Mouse (Mus musculus) common myeloid progenitor, adult 5-6 weeks (primary cell): ENCODE results near the gene Entpd6. TPM values are rescaled to one million over a fixed set of nuclear protein-coding genes. Genes with fewer than 3 reads are reported as not detected.
A peak's percentile ranks its signal among the peaks of the same experiment; 100 is the strongest.

Experiments
- ATAC-seq: replicated peaks from 2 replicates; pipeline ENCODE4 v1.8.0; 2016; ENCODE audit warnings: low read depth, mild to moderate bottlenecking, moderate TSS enrichment, inconsistent platforms; ENCODE audit not compliant: poor library complexity, severe bottlenecking
- total RNA-seq: library from RNA; stranded (forward); fragments of 200-1000, 187-1606 nt; gene quantifications from 2 replicates; pipeline ENCODE4 v1.2.3, GENCODE M21; 2017

Gene Entpd6
- total RNA-seq: 13.9 and 18.4 TPM in 2 replicates

DNA sequence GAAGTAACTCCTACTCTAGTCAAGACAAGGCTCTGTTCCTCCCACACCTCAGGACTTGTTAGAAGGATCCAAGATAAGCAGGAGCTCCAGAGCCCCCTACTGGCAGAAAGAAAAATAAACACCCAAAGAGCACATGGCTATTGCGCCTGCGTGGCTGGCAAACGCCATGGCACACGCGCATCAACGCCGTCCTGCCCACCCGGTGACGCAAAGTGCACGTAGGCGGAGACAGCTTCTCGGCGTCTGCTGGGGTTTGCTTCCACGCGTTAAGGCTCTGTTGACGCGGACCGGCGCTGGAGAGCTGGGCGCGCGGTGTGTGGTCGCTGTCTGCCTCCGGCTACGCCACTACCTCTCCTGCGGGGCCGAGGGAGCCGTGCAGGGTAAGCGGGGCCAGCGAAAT is at the start of gene Entpd6:
TSS of gene Entpd6 (plus strand) at position 189 of the 400 bp plus-strand sequence.
- peak; percentile 87 for ATAC-seq

DNA sequence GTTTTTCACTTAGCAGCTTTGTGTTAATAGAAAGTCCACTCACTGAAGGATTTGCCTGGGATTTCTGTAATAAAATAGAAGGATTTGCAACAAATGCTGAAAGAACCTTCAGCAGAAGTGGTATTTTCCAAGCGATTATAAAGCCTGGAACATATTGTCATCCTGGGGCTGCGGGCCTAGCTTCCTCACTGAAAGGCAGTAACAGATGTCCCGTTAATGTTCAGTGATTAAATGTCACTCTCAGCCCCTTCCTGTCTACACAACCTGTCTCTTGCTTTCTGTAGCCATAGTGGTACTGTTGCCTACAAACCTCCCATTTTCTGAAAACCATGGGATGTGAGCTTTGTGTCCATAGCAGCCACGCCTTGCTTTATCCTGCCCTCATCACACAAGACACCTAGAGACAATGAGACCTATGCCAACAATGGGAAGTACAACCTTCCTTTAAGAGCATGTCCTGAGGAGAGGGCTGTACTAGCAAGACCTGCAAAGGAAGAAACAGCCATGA is 36.6 kb upstream of the Entpd6 start:
- ATAC-seq: no peak

DNA sequence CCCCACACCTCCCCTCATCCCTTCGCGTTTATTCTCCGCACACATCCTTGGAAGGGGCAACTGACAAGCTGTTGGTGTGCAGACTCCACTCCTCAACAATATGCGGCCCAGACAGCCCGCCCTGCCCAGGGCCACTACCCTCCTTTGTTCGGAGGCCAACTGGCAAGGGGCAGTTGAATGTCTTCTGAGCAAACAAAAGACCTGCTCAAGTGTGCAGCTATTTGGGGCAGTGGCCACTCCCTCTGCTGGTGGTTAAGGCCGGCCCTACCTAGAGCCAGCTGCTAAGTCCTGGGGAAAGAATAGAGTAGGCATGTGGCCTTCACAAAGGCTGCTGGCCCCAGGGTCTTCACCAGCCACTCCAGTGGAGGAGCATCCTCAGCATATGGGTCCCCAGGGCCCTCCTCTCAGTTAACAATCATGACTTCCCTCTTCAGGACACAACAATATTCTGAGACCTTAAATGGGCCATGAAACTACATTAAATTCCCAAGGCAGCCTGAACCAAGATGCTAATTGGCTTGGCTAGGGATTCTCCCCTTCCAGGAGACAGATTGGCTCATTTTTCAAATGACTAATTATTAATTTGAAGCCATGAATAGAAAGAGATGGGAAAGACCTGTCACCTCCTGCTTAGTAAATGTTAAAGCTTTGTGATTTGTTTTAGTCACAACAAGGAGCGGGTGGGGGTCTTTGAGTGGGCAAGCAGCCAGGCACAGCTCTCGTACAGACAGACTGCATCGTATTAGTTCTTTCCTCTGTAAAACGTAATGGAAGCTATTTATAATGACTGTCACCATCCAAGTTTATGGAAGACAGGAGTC is 12.9 kb upstream of the Entpd6 start:
- ATAC-seq: no peak

DNA sequence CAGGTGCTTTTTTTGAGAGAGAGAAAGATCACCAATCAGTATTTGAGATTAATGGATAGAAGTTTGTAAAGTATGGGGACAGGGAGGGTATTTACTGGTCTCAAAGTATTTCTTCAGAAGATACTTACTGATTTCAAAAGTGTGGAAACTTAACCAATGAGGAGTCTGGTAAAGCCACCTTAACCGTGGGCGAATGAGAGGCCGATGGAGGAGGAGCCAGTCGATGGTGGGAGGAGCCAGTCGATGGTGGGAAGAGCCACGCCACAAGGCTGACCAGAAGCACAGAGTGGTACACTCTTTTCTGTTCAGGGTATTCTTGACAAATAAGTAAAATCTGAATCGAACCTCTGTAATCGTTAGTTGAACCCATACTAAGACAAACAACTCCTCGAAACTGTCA is 11.0 kb upstream of the Entpd6 start:
- no peak for ATAC-seq

DNA sequence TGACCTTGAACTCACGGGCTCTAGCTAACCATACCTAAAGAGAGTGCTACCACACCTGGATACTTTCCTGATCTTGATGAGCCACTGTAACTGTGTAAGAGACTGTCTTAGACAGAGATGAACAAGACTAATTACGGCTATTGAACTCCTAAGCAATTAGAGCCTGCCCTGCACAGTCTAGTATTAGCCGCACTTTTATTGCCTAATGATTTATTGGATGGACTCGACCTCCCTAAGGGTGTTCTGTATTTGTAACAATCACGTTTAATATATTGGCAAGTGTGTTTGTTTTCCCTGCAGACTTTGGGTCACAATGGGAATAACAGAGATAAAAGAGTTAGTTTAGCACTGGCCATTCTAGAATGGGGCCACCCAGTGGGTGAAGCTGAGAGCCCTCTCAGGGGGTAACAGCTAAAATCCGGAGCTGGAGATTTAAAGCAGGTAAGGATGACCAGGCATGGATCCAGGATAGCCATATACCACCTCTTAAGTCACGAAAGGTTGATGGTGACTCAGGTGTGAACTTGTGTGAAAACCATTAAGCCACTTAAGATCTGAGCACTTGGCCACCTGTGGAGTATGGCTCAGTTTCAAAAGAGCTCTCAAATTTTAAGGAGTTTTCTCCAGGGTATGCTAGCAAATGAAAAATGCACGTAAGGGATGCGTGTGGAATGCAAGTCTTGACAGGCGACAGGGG is 8.5 kb upstream of the Entpd6 start:
- ATAC-seq: no peak

DNA sequence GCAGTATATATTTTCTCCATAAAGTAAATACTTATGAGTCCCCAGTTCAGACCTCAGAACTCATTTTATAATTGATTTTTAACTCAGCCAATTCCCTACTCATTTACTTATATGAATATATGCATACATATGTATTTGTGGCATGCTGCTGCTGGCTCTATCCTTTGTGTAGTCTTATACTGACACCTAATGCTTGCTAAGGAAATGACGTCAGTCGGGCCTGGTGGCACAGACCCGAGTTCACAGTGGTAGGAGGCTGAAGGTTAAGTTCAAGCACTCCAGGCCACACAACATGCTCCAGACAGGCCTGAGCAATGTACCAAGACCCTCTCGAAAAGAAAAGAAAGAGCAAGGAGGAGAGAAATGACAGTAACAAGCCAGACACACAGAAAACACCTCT is 7.4 kb upstream of the Entpd6 start:
- peak; percentile 82 for ATAC-seq

DNA sequence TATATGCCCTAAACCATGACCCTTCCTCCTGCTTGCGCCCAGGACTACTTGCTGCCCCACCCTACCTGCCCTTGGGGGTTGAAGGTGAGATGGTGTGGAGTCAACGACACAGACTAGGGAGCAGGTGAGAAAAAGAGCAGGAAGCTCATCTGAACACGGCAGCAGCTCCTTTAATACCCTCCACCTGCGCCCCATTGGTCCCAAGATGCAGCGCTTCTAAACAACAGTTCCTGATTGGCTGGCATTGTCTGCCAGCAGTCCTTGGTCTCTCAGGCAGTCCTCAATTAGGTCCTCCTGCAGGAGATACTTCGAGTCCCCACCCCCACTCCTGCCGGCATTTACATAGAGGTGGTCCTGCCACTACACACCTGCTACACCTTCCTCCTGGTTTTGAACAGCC is 3.8 kb upstream of the Entpd6 start:
- ATAC-seq: no peak

DNA sequence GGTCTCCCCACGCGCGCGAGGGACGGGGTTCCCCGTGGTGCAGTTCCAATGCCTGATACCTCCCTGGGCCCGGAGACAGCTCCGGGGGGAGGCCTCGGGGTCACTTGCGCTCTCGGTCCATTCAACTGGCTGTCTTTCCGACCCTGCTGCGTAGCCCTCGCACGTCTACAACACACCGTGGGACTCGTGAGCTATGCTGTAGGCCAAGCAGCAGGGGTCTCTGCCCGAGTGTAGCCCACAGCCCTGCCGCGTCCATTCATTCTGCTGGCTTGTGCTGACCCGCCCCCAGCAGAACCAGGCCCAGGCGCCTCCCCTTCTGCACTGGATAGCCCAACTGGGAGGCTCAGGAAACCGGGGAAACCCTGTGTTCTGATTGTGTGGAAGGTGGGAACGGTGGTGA is 441 bp downstream of the Entpd6 start:
- peak; percentile 45 for ATAC-seq

DNA sequence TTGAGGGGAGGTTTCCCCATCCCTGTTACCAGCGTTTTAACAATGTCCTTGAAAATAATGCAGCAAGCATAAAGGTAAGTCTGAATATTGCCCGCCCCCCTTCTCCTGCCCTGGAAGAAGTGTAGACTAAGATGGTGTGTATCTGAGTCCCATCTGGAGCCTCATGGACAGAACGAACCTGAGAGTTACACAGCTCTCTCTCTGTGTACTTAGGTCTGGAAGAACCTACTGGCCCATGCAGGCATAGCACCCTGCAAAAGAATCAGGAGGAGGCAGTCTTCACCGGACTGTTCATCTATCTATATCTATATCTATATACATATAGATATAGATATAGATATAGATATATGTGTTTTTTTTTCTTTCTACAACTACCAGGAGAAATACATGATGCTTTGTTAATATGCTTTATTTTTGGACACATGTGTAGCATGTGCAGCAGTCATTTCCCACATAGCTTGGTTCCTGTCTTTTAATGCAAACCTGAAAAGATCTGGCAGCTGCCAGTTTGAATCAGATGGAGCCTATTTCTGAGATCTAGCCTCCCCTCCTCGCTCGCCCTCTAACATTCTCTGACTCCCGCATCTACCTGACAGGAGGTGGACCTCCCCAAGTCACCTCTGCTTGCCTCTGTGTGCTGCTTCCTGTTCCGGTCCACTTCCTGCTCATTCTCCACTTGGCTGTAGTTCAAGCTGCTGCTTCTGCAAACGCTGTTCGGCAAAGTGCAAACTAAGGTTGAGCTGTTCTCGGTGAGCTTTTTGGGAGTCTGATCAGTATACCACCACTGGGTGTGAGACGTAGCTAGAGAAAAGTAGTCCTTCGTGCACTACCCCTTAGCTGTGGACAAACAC is 1.5 kb downstream of the Entpd6 start:
- ATAC-seq: peak; percentile 55

DNA sequence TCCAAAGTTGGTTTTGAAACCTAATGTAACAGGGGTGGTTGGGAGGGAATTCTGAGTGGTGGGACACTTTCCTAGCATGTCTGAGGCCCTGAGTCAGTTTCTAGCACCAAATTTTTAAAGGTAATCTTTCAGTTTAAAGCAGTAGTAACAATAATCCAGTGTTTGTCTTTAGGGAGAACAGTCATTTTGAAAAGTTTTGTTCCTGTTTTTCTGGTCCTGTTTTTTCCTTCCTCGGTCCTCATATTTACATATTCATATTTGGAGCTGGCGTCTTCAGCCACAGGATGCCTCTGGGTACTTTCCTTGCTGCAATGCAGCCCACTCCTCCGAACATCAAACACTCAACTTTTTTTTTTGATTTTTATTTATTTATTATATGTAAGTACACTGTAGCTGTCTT is 6.2 kb downstream of the Entpd6 start:
- no peak for ATAC-seq

DNA sequence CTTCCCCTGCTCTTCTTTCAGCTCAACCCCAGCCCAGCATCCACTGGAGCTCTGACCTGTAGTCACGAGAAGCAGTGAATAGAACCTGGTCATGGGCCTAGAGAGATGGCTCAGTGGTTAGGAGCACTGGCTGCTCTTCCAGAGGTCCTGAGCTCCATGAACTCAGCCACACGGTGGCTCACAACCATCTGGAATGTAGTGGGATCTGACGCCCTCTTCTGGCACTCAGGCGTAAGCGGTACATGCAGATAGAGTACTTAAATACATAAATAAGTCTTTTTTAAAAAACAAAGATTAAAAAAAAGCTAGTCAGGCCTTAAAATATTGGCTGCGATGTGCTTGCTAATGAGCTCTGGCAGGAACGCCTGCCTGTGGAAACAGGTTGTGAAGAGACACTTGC is 12.6 kb downstream of the Entpd6 start:
- no peak for ATAC-seq

DNA sequence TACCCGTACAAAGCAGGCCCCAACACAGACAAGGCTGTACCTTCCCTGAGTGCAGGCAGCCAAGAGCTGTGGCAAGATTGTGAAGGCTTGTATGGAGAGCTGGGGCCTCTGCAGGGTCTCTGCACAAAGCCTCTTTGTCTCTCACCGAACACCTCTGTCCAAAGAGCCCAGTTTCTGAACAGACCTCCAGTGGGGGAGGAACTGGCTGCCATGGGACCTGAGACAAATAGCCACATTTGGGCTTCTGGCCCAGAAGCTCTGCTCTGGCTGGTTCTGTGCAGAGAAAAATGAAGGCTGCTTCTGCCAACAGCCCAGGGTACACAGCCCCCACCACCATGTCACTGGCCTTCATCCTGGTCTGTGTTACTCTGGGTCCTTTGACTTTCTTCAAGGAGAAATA is 16.8 kb downstream of the Entpd6 start:
- no peak for ATAC-seq

DNA sequence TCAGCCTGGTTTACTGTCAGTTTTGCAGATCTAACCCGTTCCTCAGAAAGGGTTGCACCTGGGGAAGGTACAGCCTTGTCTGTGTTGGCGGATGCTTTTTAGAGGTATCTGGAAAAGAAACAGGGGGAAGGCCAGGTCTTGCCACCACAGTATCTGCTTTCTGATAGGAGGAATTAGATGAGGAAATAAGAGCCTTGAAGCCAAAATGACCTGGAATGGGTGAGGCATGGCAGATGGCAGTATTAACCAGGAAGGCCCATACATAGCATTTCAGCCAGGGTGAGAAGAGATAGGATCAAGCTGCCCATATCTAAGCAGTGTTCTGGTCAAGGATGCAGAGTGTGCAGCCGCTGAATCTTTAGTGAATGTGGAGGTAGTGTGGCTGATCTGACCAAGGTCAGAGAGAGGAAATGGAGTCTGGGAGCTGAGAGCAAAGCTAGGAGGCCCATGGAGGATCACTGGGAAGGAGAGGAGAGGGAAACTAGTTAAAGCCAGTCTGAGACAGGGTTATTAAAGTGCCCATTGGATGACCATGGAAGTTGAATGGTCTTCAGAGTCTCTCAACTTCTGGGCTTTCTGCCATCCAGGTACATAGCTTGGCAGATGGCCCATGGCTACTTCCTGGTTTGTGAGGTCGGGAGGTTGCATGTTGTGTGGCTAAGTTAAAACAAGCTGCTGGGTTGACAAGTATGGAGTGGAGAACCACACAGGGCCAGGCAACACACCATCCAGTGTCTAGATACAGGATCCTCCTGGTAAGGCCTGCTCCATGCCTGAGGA is 17.4 kb downstream of the Entpd6 start:
- ATAC-seq: no peak

DNA sequence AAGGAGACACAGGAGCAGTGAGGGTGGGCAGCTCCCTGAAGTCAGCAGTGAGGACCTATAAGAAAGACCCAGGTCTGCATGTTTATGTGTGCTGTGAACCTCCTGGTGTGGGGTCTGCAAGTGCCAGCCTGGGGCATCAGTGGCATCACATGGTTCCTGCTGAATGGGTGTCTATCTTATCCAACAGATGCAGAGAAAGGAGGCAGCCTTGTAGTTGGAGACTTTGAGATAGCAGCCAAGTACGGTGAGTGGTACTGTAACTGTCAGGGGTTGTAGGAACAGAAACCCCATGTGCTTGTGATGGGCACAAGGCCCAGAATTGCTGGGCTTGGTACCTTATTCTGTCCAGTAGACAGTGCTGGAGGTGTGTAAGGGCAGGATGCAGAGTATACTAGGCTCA is 19.8 kb downstream of the Entpd6 start:
- ATAC-seq: peak; percentile 19; the same call in 1 of the 2 replicates

DNA sequence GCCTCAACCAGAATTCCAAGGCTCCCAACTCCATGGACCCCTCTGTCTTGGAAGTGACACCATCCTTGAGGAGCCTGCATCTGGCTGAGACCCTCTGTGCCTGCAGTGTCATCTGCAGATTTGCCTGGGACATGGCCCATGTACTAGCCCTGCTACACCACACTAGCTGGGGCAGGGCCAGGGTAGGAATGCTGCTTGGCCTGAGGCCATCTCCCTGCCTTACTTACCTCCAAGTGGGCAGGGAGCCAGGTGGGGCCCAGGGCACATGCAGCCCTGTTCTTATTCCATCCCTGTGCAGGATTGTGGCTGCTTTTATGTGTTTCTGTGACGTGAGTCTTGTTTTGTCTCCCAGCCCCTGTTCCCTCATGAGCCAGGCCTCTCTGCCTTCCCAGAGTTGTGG is 21.9 kb downstream of the Entpd6 start:
- ATAC-seq: no peak

DNA sequence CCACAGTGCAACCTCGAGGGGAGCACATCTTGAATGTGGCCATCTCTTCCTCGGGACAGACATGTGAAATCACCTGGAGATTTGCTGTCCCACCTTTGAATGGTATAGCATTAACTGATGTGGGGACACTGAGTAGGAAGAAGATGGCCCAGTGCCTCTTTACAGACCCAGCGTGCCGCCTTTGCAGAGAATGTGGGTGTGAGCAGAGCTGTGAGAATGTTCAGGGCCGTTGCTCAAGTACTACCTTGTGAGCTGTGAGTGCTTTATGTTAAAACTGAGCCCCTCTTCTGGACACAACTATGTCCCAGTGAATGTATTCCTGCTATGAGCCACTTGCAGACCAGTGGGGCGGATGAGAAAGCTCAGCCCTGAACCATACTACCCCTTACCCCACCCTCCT is 22.3 kb downstream of the Entpd6 start:
- ATAC-seq: no peak

DNA sequence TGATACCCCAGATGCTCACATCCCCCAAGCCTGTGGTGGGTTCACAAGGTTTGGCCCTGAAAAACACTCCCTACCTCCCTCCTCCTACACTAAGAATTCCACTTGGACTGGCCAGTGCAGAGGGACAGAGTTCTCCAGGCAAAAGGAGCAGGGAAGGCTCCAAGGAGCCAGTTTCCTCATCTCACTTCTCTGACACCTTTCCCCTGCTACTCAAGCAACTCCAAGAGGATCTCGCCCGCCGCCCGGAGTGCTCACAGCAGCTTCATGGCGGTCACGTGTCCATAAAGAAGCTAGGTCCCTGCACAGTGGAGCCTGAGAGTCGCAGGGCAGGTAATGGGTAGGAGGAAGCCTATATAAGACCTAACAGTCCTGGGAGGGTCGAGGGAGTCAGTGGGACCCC is 23.2 kb downstream of the Entpd6 start:
- no peak for ATAC-seq

DNA sequence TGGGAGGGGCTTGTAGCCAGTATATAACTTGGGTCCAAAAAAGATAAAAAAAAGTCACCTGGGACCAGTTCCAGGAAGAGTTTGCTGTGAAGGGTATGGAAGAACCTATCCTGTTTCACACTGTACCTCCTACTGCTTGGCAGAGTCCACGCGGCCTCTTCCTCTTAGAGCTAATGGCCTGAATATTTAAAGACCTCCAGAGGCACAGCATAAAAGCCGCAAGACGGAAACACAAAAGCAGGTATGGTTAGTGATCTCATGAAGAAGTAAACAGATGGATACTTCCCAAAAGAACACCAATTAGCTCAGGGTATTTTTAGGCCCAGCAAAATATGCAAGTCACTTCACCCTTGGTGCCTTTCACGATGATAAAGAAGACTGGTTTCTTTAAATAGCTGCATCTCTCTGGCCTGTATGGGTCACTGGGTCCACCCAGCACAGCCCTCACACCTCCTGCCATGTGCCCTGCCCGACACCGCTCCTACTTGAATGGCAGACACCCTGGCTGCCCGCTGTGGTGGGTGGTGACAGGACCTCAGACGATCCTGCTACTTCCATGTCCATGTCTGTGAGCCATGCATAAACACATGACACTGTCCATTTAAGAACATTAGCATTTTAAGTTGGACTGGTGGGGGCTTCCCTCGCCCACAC is 23.8 kb downstream of the Entpd6 start:
- ATAC-seq: peak; percentile 70

DNA sequence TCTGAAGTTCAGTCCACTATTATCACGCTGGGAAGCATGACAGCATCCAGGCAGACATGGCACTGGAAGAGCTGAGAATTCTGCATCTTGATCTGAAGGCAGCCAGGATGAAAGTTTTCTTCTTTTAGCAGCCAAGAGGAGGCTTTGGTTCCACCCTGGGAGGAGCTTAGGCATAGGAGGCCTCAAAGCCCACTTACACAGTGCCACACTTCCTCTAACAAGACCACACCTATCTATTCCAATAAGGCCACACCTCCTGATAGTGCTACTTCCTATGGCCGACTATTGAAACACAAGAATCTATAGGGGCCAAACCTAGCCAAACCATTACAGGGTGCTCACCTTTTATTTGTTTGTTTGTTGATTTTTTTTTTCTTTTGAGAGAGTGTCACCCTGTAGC is 34.0 kb downstream of the Entpd6 start:
- ATAC-seq: 0 out of 2 replicates have a peak, but pooled peaks have one; percentile 15
